ENCODE assay signal across 27 mouse cellular contexts in genomic region chr6:36410057-36410456, GRCm38 (mm10). TPM values are rescaled to one million over a fixed set of nuclear protein-coding genes. Genes with fewer than 3 reads are reported as not detected.
"Had no signal": no experiment of that assay in that cellular context is flagged by ENCODE, and none has a peak within 500 bp of the region (broad histone marks: within the 10 kb centered on the region; RNA-seq: fewer than 3 reads in every experiment).

No protein-coding gene starts in this region.

- H3K9ac ChIP-seq: heart, embryonic 13.5 days; heart, embryonic 15.5 days; hindbrain, embryonic 13.5 days; hindbrain, embryonic 15.5 days; kidney, embryonic 15.5 days; limb, embryonic 12.5 days; liver, embryonic 13.5 days had no signal

- H3K4me3 ChIP-seq: gastrocnemius, adult 2 months; heart, adult 2 months; heart, embryonic 13.5 days; heart, embryonic 15.5 days; hindbrain, embryonic 13.5 days; hindbrain, embryonic 15.5 days; kidney, embryonic 15.5 days; limb, embryonic 10.5 days; limb, embryonic 12.5 days; liver, embryonic 13.5 days had no signal

- H3K36me3 ChIP-seq: heart, embryonic 15.5 days; hindbrain, embryonic 13.5 days; hindbrain, embryonic 15.5 days; kidney, embryonic 15.5 days; limb, embryonic 10.5 days; limb, embryonic 12.5 days; liver, embryonic 13.5 days had no signal

- H3K27me3 ChIP-seq: heart, embryonic 13.5 days; heart, embryonic 15.5 days; hindbrain, embryonic 13.5 days; hindbrain, embryonic 15.5 days; kidney, embryonic 15.5 days; limb, embryonic 12.5 days; liver, embryonic 13.5 days had no signal

- H3K9me3 ChIP-seq: heart, embryonic 13.5 days; heart, embryonic 15.5 days; hindbrain, embryonic 13.5 days; hindbrain, embryonic 15.5 days; kidney, embryonic 15.5 days; limb, embryonic 10.5 days; limb, embryonic 12.5 days; liver, embryonic 13.5 days had no signal

- H3K4me2 ChIP-seq: heart, embryonic 11.5 days; heart, embryonic 13.5 days; heart, embryonic 15.5 days; hindbrain, embryonic 13.5 days; hindbrain, embryonic 15.5 days; kidney, embryonic 15.5 days; limb, embryonic 12.5 days; liver, embryonic 11.5 days; liver, embryonic 13.5 days had no signal

- H3K27ac ChIP-seq: gastrocnemius, adult 2 months; heart, adult 2 months; heart, embryonic 13.5 days; heart, embryonic 15.5 days; hindbrain, embryonic 13.5 days; hindbrain, embryonic 15.5 days; hindbrain, postnatal 0 days; kidney, embryonic 15.5 days; kidney, postnatal 0 days; limb, embryonic 10.5 days; limb, embryonic 12.5 days; liver, embryonic 13.5 days had no signal

- H3K4me1 ChIP-seq: hindbrain, embryonic 13.5 days; hindbrain, embryonic 15.5 days; kidney, embryonic 15.5 days; limb, embryonic 10.5 days; limb, embryonic 12.5 days; liver, embryonic 13.5 days had no signal

- ATAC-seq: hindbrain, postnatal 0 days; intestine, embryonic 16.5 days had no signal

- DNase-seq: gastrocnemius, adult 2 months; gastrocnemius, postnatal 10 days; gastrocnemius, postnatal 36 days; heart, adult 11 months; heart, adult 2 months; heart, postnatal 14 days; heart, postnatal 36 days; kidney, adult 11 months; kidney, adult 2 months; kidney, adult 9 months; kidney, postnatal 14 days; kidney, postnatal 36 days; liver; liver, embryonic 13.5 days had no signal

RNA-seq across cellular contexts. Expression of gene Chrm2, which starts 22.2 kb away (rescaled TPM):
- total RNA-seq: gastrocnemius, postnatal 36 days; hematopoietic stem cell, adult 5-6 weeks had no signal
